Mouse (Mus musculus) forebrain, postnatal 0 days (tissue): ENCODE data around the gene Auts2. TPM values are rescaled to one million over a fixed set of nuclear protein-coding genes. Genes with fewer than 3 reads are reported as not detected.

Source experiments
- ATAC-seq: fragments of 200-750 bp; cut with Nextera tagmentation; 2 replicates; pipeline ENCODE4 v1.8.0; 2017; ENCODE audit warnings: mild to moderate bottlenecking, moderate library complexity
- DNase-seq: peaks from one replicate; pipeline ENCODE4 v3.0.0-alpha.2; 2015
- H3K27ac ChIP-seq: fragments of 300-500 bp; sonication (generic); 2 replicates; pipeline ENCODE4 v1.5.1; 2014; ENCODE audit warnings: low read depth, mild to moderate bottlenecking, antibody characterized with exemption, low read length, moderate library complexity, mixed read lengths
- H3K27me3 ChIP-seq: fragments of 300-500 bp; sonication (generic); 2 replicates; pipeline ENCODE4 v1.6.1; 2014; ENCODE audit warnings: mild to moderate bottlenecking, low read length, mixed read lengths; ENCODE audit not compliant: insufficient read depth
- H3K36me3 ChIP-seq: fragments of 300-500 bp; sonication (generic); 2 replicates; pipeline ENCODE4 v1.6.1; 2014; ENCODE audit warnings: mild to moderate bottlenecking, moderate library complexity; ENCODE audit not compliant: insufficient read depth
- H3K4me1 ChIP-seq: fragments of 300-500 bp; sonication (generic); 2 replicates; pipeline ENCODE4 v1.6.1; 2014; ENCODE audit warnings: antibody characterized with exemption; ENCODE audit not compliant: insufficient read depth
- H3K4me2 ChIP-seq: fragments of 300-500 bp; sonication (generic); 2 replicates; pipeline ENCODE4 v1.6.1; 2014; ENCODE audit warnings: low read depth, mild to moderate bottlenecking, moderate library complexity
- H3K4me3 ChIP-seq: fragments of 300-500 bp; sonication (generic); 2 replicates; pipeline ENCODE4 v1.5.1; 2014; ENCODE audit warnings: low read depth, low read length, mixed read lengths
- H3K9ac ChIP-seq: fragments of 300-500 bp; sonication (generic); 2 replicates; pipeline ENCODE4 v1.6.1; 2014; ENCODE audit warnings: mild to moderate bottlenecking
- H3K9me3 ChIP-seq: fragments of 300-500 bp; sonication (generic); 2 replicates; pipeline ENCODE4 v1.6.1; 2016; ENCODE audit warnings: low read length
- CTCF ChIP-seq: sonication (generic); IDR thresholded peaks from 2 replicates; pipeline ENCODE4 v1.5.1; 2016; ENCODE audit warnings: antibody characterized with exemption, control low read depth, low read depth
- WGBS: fragments of 180-500 bp; shearing (Covaris S2); extraction: QIAGEN DNeasy Blood & Tissue Kit; methylation state at CpG from one replicate; pipeline ENCODE4 v1.1.7; 2014; 5-methylcytosine and 5-hydroxymethylcytosine counted together
- polyA plus RNA-seq: library from polyadenylated mRNA; unstranded; fragments of >200 nt; fragmentation: Nextera tagmentation; extraction: Ambion mirVana; gene quantifications from 2 replicates; pipeline ENCODE4 v1.2.1, GENCODE M21; 2015
- total RNA-seq: library from RNA; depleted of rRNA; stranded (reverse); fragments of >200 nt; gene quantifications from 2 replicates; pipeline ENCODE4 v1.2.3, GENCODE M21; 2014

Auts2 gene
- total and polyA plus RNA-seq, 2 experiments from 2014 or later: 40.9 to 66.2 TPM

DNA sequence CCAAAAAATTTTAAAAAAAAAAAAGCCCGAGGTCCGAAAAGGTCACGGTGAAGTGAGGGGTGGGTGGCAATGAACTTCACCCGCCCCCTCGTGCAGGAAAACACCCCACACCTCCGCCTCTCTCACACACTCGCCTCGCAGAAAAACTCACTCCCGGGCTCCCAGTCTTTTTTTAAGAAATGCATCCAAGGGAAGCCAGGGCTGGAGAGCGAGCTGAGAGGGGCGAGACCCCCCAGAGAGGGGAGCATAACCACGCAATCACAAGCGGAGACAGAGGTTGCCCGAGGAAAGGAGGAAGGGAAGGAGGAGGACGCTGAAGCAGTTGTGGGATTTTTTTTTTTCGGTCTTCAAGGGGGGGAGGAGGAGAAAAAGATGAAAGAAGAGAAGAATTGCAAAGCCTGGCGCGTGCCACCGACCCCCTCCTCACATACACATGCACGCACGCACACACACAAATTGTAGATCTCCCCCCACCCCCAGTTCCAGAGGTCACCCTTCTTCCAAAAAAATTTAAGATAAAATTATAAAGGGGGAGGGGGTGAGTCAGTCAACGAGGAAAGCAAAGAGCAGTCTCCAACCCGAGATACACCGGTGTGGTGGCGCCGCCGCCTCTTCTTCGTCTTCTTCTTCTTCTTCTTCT lies 643 bp downstream of the Auts2 start:
- Histone ChIP-seq H3K4me1 (peaks cover 11% of the 10 kb centered on the region; the same call in 1 of the 2 replicates), H3K4me3 (peak overlapping the region; percentile 73), H3K4me2 (peak overlapping the region; percentile 88), H3K27me3 (no peaks in the 10 kb centered on the region), H3K9me3 (no peaks in the 10 kb centered on the region), H3K9ac (peak overlapping the region; percentile 84), H3K36me3 (no peaks in the 10 kb centered on the region), H3K27ac (peak overlapping the region; percentile 81)
- ATAC-seq (no peak), DNase-seq (peak; percentile 69)
- under 1% methylated on average over 28 of the region's 28 CpGs for WGBS
- no peak for TF ChIP-seq CTCF

DNA sequence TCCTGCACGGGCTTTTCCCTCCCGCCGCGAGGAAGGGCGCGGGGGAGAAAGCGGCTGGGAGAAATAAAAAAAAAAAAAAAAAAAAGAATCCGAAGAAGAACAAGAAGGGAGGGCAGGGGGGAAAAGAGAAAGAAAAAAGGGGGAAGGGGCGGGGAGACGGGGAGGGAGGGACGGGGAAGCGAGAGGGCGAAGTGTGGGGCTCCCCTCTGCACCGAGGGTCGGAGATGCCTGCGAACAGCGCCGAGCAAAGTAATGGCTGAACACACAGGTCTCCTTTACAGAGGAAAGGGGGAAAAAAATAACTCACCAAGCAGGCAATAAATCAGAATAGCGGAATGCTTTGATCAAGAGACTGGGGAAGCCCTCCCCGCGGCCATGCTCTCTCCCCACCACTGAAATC lies 1.2 kb downstream of the Auts2 start:
- peak overlapping the region; percentile 88 for H3K4me2 ChIP-seq
- peaks cover 11% of the 10 kb centered on the region; the same call in 1 of the 2 replicates for H3K4me1 ChIP-seq
- H3K27ac ChIP-seq: peak overlapping the region; percentile 81
- H3K36me3 ChIP-seq: no peaks in the 10 kb centered on the region
- peak overlapping the region; percentile 84 for H3K9ac ChIP-seq
- DNase-seq: peak; percentile 44
- H3K9me3 ChIP-seq: no peaks in the 10 kb centered on the region
- under 1% methylated on average over 14 of the region's 21 CpGs for WGBS
- no peak for TF ChIP-seq CTCF
- no peaks in the 10 kb centered on the region for H3K27me3 ChIP-seq
- ATAC-seq: no peak
- peak overlapping the region; percentile 73 for H3K4me3 ChIP-seq

DNA sequence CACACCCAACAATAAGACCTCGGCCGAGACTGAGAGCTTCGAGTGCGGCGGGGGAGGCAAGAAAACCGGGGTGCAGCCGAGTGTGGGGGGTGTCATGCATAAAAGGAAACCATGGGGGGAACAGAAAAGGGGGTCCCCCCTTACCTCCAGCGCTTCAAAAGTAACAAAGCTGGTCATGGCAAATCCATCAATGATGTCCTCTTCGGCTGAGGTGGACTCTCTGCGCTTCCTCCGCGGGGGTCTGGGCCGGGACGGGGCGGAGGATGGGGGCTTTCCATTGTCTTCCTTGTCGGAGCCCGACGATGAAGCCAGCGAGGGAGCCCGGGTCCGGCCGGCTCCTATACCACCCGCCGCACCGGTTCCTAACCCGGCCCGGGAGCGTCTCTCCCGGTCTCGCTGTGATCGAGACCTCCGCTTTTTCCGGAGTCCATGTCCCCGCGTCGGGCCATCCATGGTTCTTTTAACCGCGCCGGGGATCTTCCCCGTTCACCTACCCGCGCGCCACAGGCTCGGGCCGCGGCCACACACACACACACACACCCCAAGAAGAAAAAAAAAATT lies 1.7 kb downstream of the Auts2 start:
- peak overlapping the region; percentile 88 for H3K4me2 ChIP-seq
- under 1% methylated on average over 46 of the region's 46 CpGs for WGBS
- peak overlapping the region; percentile 73 for H3K4me3 ChIP-seq
- H3K36me3 ChIP-seq: no peaks in the 10 kb centered on the region
- peak overlapping the region; percentile 84 for H3K9ac ChIP-seq
- H3K9me3 ChIP-seq: no peaks in the 10 kb centered on the region
- no peak for TF ChIP-seq CTCF
- peaks cover 11% of the 10 kb centered on the region; the same call in 1 of the 2 replicates for H3K4me1 ChIP-seq
- DNase-seq (peak; percentile 44), ATAC-seq (no peak)
- H3K27ac ChIP-seq: peak overlapping the region; percentile 81
- H3K27me3 ChIP-seq: no peaks in the 10 kb centered on the region

DNA sequence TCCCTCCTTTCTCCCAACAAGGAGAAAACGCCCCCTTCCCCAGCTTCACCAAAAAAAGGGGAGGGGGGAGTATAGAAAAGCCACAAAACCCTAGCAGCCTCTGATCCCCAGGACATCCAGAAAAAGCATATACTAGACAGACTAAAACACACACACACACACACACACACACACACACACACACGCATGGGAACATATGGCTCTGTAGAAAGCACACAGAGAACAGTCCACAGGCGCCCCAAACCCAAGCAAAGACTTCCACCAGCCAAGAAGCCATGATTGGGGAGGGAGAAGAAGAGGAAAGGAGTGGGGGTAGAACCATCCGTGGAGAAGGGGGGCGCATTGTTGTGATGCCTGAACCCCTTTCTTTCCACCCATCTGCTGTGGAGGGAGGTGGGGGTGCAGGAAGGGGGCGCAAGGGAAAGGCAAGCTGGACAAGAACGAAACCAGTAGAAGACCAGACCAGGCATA lies 2.3 kb downstream of the Auts2 start:
- Histone ChIP-seq H3K4me3 (peak overlapping the region; percentile 73), H3K4me2 (peak overlapping the region; percentile 88), H3K4me1 (peaks cover 11% of the 10 kb centered on the region; the same call in 1 of the 2 replicates), H3K9ac (peak overlapping the region; percentile 84), H3K27ac (peak overlapping the region; percentile 81), H3K27me3 (no peaks in the 10 kb centered on the region), H3K9me3 (no peaks in the 10 kb centered on the region), H3K36me3 (no peaks in the 10 kb centered on the region)
- peak; percentile 68 for DNase-seq
- ATAC-seq: no peak
- TF ChIP-seq CTCF: peak; percentile 33; the same call in 1 of the 2 replicates
- WGBS: 2% methylated on average over 7 of the region's 7 CpGs

DNA sequence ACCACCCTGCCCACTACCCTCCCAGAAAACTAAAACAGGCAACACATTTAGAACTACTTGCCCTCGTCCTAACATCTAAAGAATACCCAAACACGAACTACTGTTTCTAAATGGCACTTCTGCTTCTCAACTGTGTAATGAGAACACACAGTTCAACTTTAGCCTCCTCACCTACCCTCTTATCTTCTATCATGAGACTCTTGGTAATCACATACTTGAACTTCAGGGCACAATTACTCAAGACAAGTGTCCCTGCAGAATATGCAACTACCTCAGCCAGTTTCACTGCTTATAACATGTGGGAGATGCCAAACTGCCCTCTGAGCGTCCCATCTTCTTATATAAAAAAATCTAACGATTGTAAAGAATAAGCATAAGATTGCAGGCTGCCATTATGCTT lies 5.7 kb downstream of the Auts2 start:
- Histone ChIP-seq H3K27me3 (no peaks in the 10 kb centered on the region), H3K4me1 (peaks cover 6% of the 10 kb centered on the region; the same call in 1 of the 2 replicates), H3K27ac (no peak overlapping the region), H3K36me3 (no peaks in the 10 kb centered on the region), H3K9ac (no peak overlapping the region), H3K4me3 (no peak overlapping the region), H3K4me2 (no peak overlapping the region), H3K9me3 (no peaks in the 10 kb centered on the region)
- DNase-seq (no peak), ATAC-seq (no peak)
- no peak for TF ChIP-seq CTCF
- 82% methylated on average over 4 of the region's 4 CpGs for WGBS

DNA sequence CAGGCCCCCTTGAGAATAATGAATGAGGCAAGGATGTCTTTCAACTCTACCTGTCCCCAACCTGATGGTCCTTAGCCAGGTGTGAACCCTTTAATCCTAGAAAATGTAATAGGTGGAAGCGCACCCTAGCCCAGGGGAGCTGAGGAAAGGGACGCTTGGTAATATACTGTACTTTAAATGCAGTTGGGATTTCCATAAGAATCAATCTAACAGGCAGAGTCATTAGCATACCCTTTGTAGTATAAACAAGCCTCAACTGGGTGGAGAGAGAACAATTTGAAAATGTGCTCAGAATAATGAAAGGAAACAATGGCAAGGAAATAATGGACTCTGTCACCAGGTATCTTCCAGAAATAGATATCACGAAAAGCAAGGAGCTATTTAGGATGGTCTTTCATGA lies 16.7 kb downstream of the Auts2 start:
- Histone ChIP-seq H3K4me1 (peaks cover 40% of the 10 kb centered on the region), H3K4me2 (no peak overlapping the region), H3K9ac (no peak overlapping the region), H3K9me3 (no peaks in the 10 kb centered on the region), H3K36me3 (no peaks in the 10 kb centered on the region), H3K4me3 (no peak overlapping the region), H3K27me3 (no peaks in the 10 kb centered on the region), H3K27ac (no peak overlapping the region)
- DNase-seq (no peak), ATAC-seq (no peak)
- 37% methylated on average over 3 of the region's 3 CpGs for WGBS
- no peak for TF ChIP-seq CTCF

DNA sequence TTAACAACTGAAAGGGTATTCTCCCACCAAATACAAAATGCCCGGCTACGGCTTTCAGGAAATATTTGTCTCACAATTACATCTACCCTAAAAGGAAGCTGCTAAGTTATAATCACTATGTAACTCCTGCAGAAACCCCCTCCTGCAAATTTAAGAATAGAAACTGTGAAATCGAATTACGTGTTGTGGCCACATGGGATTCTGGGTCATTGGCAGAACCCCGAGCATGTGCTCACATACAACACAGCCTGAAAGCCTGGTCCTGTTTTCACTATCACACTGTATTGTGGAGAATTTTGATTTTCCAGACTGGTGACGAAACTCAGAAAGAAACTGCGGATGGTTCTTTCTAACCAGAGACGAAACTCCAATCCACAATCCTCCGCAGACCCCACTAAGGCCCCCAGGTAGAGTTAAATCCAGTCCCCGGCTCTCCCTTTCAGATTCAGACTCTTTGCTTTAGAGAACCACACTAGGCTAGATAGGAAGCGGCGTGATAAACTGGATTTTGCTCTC lies 21.7 kb downstream of the Auts2 start:
- no peaks in the 10 kb centered on the region for H3K9me3 ChIP-seq
- H3K9ac ChIP-seq: no peak overlapping the region
- no peak for TF ChIP-seq CTCF
- DNase-seq (no peak), ATAC-seq (no peak)
- H3K36me3 ChIP-seq: no peaks in the 10 kb centered on the region
- no peak overlapping the region for H3K27ac ChIP-seq
- WGBS: 53% methylated on average over 12 of the region's 12 CpGs
- no peaks in the 10 kb centered on the region for H3K27me3 ChIP-seq
- H3K4me3 ChIP-seq: no peak overlapping the region
- H3K4me1 ChIP-seq: peaks cover 18% of the 10 kb centered on the region
- no peak overlapping the region for H3K4me2 ChIP-seq
